Mouse (Mus musculus): Measurements from ENCODE around the gene Lbhd2. TPM values are rescaled to one million over a fixed set of nuclear protein-coding genes. Genes with fewer than 3 reads are reported as not detected.

Gene Lbhd2
- total and polyA plus RNA-seq, 3 experiments = not detected

- peaks cover 87% of the 10 kb centered on the region for H3K36me3 ChIP-seq (replicated peaks)
- peak overlapping the region; percentile 75; the same call in 1 of the 2 replicates for H3K4me3 ChIP-seq (ENCODE audit: low read depth, low read length)
- no peaks in the 10 kb centered on the region; the same call in 1 of the 2 replicates for H3K27me3 ChIP-seq (ENCODE audit: insufficient read depth, low read length)
- TF ChIP-seq TAL1 (conservative IDR thresholded peaks at IDR 0.05; ENCODE audit: low read depth, low read length) (no peak), GATA1 (IDR thresholded peaks at IDR 0.05; ENCODE audit: borderline replicate concordance, low read length) (no peak), GATA2 (IDR thresholded peaks at IDR 0.05; ENCODE audit: borderline replicate concordance, low read depth, low read length) (no peak), POLR2AphosphoS5 (IDR thresholded peaks at IDR 0.05; ENCODE audit: insufficient replicate concordance, low read depth, low read length) (no peak), CTCF (IDR thresholded peaks at IDR 0.05; ENCODE audit: low read depth, low read length) (no peak)
- H3K9me3 ChIP-seq (replicated peaks) = no peaks in the 10 kb centered on the region
- no peak for ATAC-seq (ENCODE audit: extremely low read depth, insufficient number of reproducible peaks, low FRiP score, poor library complexity, severe bottlenecking)
- DNase-seq (ENCODE audit: low spot score) = no peak
- peaks cover 96% of the 10 kb centered on the region for H3K4me1 ChIP-seq (ENCODE audit: insufficient read depth, low read depth, low read length)
These were observed 40.7 kb downstream of the Lbhd2 start for GRCm38 (mm10) chr12:111447350-111447749.

GRCm38 (mm10) chr12:111447898-111448760 lies 41.5 kb downstream of the Lbhd2 start:
- no peaks in the 10 kb centered on the region; the same call in 1 of the 2 replicates for H3K27me3 ChIP-seq (ENCODE audit: insufficient read depth, low read length)
- ATAC-seq (ENCODE audit: extremely low read depth, insufficient number of reproducible peaks, low FRiP score, poor library complexity, severe bottlenecking) = no peak

GRCm38 (mm10) chr12:111448931-111449705 lies 42.5 kb downstream of the Lbhd2 start:
- H3K36me3 ChIP-seq (replicated peaks) = peaks cover 100% of the 10 kb centered on the region
- no peaks in the 10 kb centered on the region; the same call in 1 of the 2 replicates for H3K27me3 ChIP-seq (ENCODE audit: insufficient read depth, low read length)
- H3K4me3 ChIP-seq (ENCODE audit: low read depth, low read length) = no peak overlapping the region; the same call in 1 of the 2 replicates
- ATAC-seq (ENCODE audit: extremely low read depth, insufficient number of reproducible peaks, low FRiP score, poor library complexity, severe bottlenecking) (no peak), DNase-seq (ENCODE audit: low spot score) (no peak)
- no peak for TF ChIP-seq TAL1 (conservative IDR thresholded peaks at IDR 0.05; ENCODE audit: low read depth, low read length)
- no peak for TF ChIP-seq POLR2AphosphoS5 (IDR thresholded peaks at IDR 0.05; ENCODE audit: insufficient replicate concordance, low read depth, low read length)
- no peak for TF ChIP-seq GATA1 (IDR thresholded peaks at IDR 0.05; ENCODE audit: borderline replicate concordance, low read length)
- no peak for TF ChIP-seq GATA2 (IDR thresholded peaks at IDR 0.05; ENCODE audit: borderline replicate concordance, low read depth, low read length)
- TF ChIP-seq CTCF (IDR thresholded peaks at IDR 0.05; ENCODE audit: low read depth, low read length) = no peak
- H3K9me3 ChIP-seq (replicated peaks) = no peaks in the 10 kb centered on the region
- H3K4me1 ChIP-seq (ENCODE audit: insufficient read depth, low read depth, low read length) = peaks cover 93% of the 10 kb centered on the region

More at GRCm38 (mm10) chr12:111447898-111448760, 41.5 kb downstream of the Lbhd2 start:
- no peak for DNase-seq (ENCODE audit: low spot score)
- H3K4me1 ChIP-seq (ENCODE audit: insufficient read depth, low read depth, low read length) = peaks cover 94% of the 10 kb centered on the region
- TF ChIP-seq GATA2 (IDR thresholded peaks at IDR 0.05; ENCODE audit: borderline replicate concordance, low read depth, low read length) = no peak
- TF ChIP-seq TAL1 (conservative IDR thresholded peaks at IDR 0.05; ENCODE audit: low read depth, low read length) = no peak
- TF ChIP-seq CTCF (IDR thresholded peaks at IDR 0.05; ENCODE audit: low read depth, low read length) = no peak
- no peak for TF ChIP-seq GATA1 (IDR thresholded peaks at IDR 0.05; ENCODE audit: borderline replicate concordance, low read length)
- TF ChIP-seq POLR2AphosphoS5 (IDR thresholded peaks at IDR 0.05; ENCODE audit: insufficient replicate concordance, low read depth, low read length) = no peak; the same call in 1 of the 2 replicates
- peaks cover 95% of the 10 kb centered on the region for H3K36me3 ChIP-seq (replicated peaks)
- peak overlapping the region; percentile 75 for H3K4me3 ChIP-seq (ENCODE audit: low read depth, low read length)
- H3K9me3 ChIP-seq (replicated peaks) = no peaks in the 10 kb centered on the region

- Histone ChIP-seq H3K36me3 (replicated peaks) (peaks cover 99% of the 10 kb centered on the region), H3K9me3 (replicated peaks) (no peaks in the 10 kb centered on the region), H3K4me3 (ENCODE audit: low read depth, low read length) (no peak overlapping the region), H3K27me3 (ENCODE audit: insufficient read depth, low read length) (no peaks in the 10 kb centered on the region; the same call in 1 of the 2 replicates), H3K4me1 (ENCODE audit: insufficient read depth, low read depth, low read length) (peaks cover 91% of the 10 kb centered on the region)
- no peak for DNase-seq (ENCODE audit: low spot score)
- no peak for ATAC-seq (ENCODE audit: extremely low read depth, insufficient number of reproducible peaks, low FRiP score, poor library complexity, severe bottlenecking)
- TF ChIP-seq GATA2 (IDR thresholded peaks at IDR 0.05; ENCODE audit: borderline replicate concordance, low read depth, low read length) = no peak
- no peak for TF ChIP-seq POLR2AphosphoS5 (IDR thresholded peaks at IDR 0.05; ENCODE audit: insufficient replicate concordance, low read depth, low read length)
- TF ChIP-seq CTCF (IDR thresholded peaks at IDR 0.05; ENCODE audit: low read depth, low read length) = no peak
- no peak for TF ChIP-seq GATA1 (IDR thresholded peaks at IDR 0.05; ENCODE audit: borderline replicate concordance, low read length)
- no peak for TF ChIP-seq TAL1 (conservative IDR thresholded peaks at IDR 0.05; ENCODE audit: low read depth, low read length)
These were observed 43.8 kb downstream of the Lbhd2 start for GRCm38 (mm10) chr12:111450359-111450758.

GRCm38 (mm10) chr12:111451561-111451960 lies 45.0 kb downstream of the Lbhd2 start:
- peaks cover 4% of the 10 kb centered on the region; the same call in 1 of the 2 replicates for H3K27me3 ChIP-seq (ENCODE audit: insufficient read depth, low read length)
- DNase-seq (ENCODE audit: low spot score) (no peak), ATAC-seq (ENCODE audit: extremely low read depth, insufficient number of reproducible peaks, low FRiP score, poor library complexity, severe bottlenecking) (no peak)
- TF ChIP-seq CTCF (IDR thresholded peaks at IDR 0.05; ENCODE audit: low read depth, low read length) = no peak
- no peak for TF ChIP-seq GATA2 (IDR thresholded peaks at IDR 0.05; ENCODE audit: borderline replicate concordance, low read depth, low read length)
- no peak for TF ChIP-seq TAL1 (conservative IDR thresholded peaks at IDR 0.05; ENCODE audit: low read depth, low read length)
- TF ChIP-seq POLR2AphosphoS5 (IDR thresholded peaks at IDR 0.05; ENCODE audit: insufficient replicate concordance, low read depth, low read length) = no peak
- no peak for TF ChIP-seq GATA1 (IDR thresholded peaks at IDR 0.05; ENCODE audit: borderline replicate concordance, low read length)
- H3K36me3 ChIP-seq (replicated peaks) = peaks cover 91% of the 10 kb centered on the region
- peaks cover 84% of the 10 kb centered on the region for H3K4me1 ChIP-seq (ENCODE audit: insufficient read depth, low read depth, low read length)
- no peak overlapping the region for H3K4me3 ChIP-seq (ENCODE audit: low read depth, low read length)
- no peaks in the 10 kb centered on the region for H3K9me3 ChIP-seq (replicated peaks)
